Mouse (Mus musculus) gastrocnemius, adult 2 months (tissue): Measurements from ENCODE around the gene Hhat. TPM values are rescaled to one million over a fixed set of nuclear protein-coding genes. Genes with fewer than 3 reads are reported as not detected.

Experiments
- DNase-seq: peaks from one replicate; pipeline ENCODE4 v3.0.0; 2022
- H3K27ac ChIP-seq: fragments of 200-600 bp; 2 replicates; pipeline ENCODE4 v1.8.1; 2022; ENCODE audit warnings: mild to moderate bottlenecking
- H3K4me3 ChIP-seq: fragments of 200-600 bp; 2 replicates; pipeline ENCODE4 v1.8.1; 2022; ENCODE audit warnings: mild to moderate bottlenecking, moderate library complexity
- CTCF ChIP-seq: fragments of 200-600 bp; IDR thresholded peaks from 2 replicates; pipeline ENCODE4 v1.8.1; 2022; ENCODE audit warnings: antibody characterized with exemption, mild to moderate bottlenecking, moderate library complexity
- intact Hi-C: fragments of 180-260 bp; cut with DNase I; formaldehyde crosslinking; loops from one replicate; pipeline ENCODE4 v1.15.1; 2025
- total RNA-seq, 2 experiments: library from RNA; stranded (reverse); gene quantifications; 2 replicates each; pipeline ENCODE4 v1.2.3; 2021

Hhat gene
- total RNA-seq, 2 experiments from 2014 or later, result 0.59 to 0.69 TPM

GRCm38 (mm10) chr1:192598380-192598779 is 172.6 kb downstream of the Hhat start:
- Histone ChIP-seq H3K4me3 (no peak overlapping the region), H3K27ac (no peak overlapping the region)
- peak; percentile 85 for TF ChIP-seq CTCF
- DNase-seq, result peak; percentile 82
- intact Hi-C loops, result loop anchor here (1.0 to 5.0 kb wide), 2 partner anchors 114 to 408 kb away; partner anchors contain the start of gene Kcnh1

DNA sequence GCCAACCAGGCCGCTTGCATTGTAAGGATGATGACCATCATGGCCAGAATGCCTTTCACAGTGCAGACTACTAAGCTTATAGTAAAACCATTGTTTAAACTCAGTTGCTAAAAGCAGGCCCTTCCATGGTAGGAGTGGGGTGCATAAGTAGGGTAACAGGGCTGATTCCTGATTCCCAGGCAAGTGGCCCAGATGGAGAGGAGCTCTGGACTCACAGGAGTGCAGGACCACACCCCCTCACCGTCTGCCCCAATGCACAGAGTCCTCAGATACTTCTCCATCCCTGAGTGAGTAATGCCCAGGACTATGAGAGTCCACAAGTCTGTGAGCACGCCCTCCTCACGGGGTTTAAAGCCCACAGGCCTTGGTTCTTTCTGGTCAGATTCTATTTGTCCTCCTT is 175.6 kb downstream of the Hhat start:
- TF ChIP-seq CTCF, result no peak
- intact Hi-C loops, result loop anchor here (5.0 kb wide), 1 partner anchor 117 kb away; no protein-coding TSS in a partner anchor
- Histone ChIP-seq H3K4me3 (no peak overlapping the region), H3K27ac (no peak overlapping the region)
- no peak for DNase-seq

- no peak for TF ChIP-seq CTCF
- intact Hi-C loops, result no loop called here
- no peak overlapping the region for H3K27ac ChIP-seq
Observed at GRCm38 (mm10) chr1:192593492-192593891, 177.5 kb downstream of the Hhat start.

GRCm38 (mm10) chr1:192587451-192587850 is 183.6 kb downstream of the Hhat start:
- intact Hi-C loops, result no loop called here
- Histone ChIP-seq H3K4me3 (peak overlapping the region; percentile 17; the same call in 1 of the 2 replicates), H3K27ac (peak overlapping the region; percentile 80)
- TF ChIP-seq CTCF, result no peak
- peak; percentile 56 for DNase-seq

More at GRCm38 (mm10) chr1:192593492-192593891, 177.5 kb downstream of the Hhat start:
- no peak for DNase-seq
- H3K4me3 ChIP-seq, result no peak overlapping the region

DNA sequence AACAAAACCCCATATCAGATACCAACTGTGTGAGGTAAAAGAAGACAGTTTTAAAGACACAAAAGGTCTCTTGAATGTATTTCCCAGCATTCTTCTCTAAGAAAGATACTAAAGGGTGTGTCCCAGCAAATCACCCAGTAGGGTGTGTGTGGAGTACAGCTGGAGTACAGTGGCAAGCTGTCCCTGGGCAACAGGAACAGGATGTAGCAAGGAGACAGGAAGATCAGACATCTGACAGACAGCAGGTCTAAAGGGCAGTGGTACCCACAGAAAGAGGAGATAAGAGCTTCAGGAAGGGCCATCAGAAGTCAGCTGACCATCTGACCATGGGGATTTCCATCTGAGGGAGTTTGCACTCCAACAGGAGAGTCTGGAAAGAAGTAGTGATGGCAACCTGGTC is 185.7 kb downstream of the Hhat start:
- no peak for DNase-seq
- Histone ChIP-seq H3K4me3 (no peak overlapping the region), H3K27ac (no peak overlapping the region)
- no peak for TF ChIP-seq CTCF
- intact Hi-C loops, result no loop called here

DNA sequence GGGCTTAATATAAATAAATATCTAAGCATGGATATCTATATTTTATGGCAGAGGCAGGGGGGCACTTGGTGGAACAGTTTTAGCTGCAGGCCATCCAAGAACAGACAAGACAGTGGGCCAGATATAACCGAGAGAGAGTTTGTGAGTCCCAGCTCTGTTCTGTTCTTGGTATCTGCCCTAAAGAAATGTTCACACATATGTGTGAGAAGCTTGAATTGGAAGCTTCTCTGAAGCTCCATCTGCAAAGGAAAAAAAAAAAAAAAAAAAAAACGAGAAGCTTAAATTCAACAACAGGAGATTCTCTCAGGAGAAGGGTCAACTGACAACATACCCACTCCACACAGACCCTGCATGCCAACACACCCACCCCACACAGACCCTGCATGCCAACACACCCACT is 188.1 kb downstream of the Hhat start:
- Histone ChIP-seq H3K27ac (no peak overlapping the region), H3K4me3 (no peak overlapping the region)
- intact Hi-C loops, result no loop called here
- DNase-seq, result no peak
- TF ChIP-seq CTCF, result no peak

GRCm38 (mm10) chr1:192564691-192565090 is 206.3 kb downstream of the Hhat start:
- intact Hi-C loops, result no loop called here
- no peak overlapping the region for H3K4me3 ChIP-seq

DNA sequence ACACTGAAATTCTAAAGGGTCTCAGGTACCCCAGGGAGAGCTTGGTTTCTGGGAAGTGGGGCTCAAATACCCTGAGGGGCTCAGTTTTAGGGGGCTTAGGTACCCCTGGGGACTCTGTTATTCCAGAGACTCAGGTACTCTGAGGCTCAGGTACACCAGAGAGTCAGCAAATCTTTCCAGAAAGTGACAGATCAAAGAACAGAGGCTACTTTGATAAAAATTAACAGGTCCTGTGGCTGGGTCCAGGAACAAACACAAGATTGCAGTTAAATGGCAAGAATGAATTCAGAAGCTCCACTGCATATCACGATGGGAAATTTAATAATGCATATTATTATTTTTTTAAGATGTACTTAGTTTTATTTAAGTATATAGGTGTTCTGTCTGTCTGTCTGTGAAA is 211.7 kb downstream of the Hhat start:
- DNase-seq, result no peak
- no peak overlapping the region for H3K27ac ChIP-seq
- no peak overlapping the region for H3K4me3 ChIP-seq
- no peak for TF ChIP-seq CTCF
- intact Hi-C loops, result no loop called here

More at GRCm38 (mm10) chr1:192564691-192565090, 206.3 kb downstream of the Hhat start:
- no peak for DNase-seq
- TF ChIP-seq CTCF, result no peak
- H3K27ac ChIP-seq, result no peak overlapping the region

DNA sequence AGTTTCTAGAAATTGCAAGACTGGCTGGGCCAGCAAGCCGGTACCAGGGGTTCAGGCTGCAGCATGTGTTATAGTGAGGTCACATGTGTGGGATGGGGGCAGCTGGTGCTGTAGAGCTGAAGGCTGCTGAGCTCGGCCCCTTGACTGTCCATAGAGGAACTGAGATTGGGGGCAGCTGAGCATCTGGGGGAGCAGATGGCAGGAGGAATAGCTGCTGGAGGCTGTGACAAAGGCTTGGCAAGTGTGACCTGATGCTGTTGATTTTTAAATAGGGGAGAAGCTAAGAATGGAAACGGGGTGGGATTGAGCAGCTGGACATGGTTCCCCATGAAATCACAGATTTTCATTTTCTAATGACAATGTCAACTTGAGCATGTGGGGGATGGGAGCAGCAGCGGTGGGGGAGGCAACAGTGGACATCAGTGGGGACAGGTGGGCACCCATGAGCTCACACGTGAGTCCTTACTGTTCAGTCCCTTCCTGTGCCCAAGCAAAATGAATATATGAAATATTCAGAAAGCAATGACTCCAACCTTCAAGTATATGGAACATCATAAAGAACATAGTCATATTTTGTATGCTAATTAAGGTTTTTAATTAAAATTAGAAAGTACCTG is 212.9 kb downstream of the Hhat start:
- DNase-seq, result no peak
- Histone ChIP-seq H3K27ac (no peak overlapping the region), H3K4me3 (no peak overlapping the region)
- no peak for TF ChIP-seq CTCF
- intact Hi-C loops, result no loop called here

DNA sequence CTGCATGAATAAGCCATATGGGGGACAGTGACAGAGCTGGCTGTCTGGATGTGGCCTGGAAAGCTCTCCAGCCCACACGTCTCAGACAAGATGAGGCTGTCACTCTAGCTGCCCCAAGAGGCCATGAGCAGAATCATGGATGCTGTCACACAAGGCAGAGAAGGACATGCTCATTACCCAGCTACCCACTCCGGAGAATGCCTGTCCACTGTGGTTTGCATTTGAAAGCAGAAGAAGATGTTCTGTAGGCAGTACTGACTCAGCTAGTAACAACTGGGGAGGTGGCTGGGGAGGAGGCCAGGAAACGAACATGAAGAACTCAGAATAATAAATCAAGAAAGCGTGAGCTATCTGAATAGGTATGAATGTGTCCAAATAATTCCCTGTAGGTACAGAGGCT is 215.5 kb downstream of the Hhat start:
- Histone ChIP-seq H3K4me3 (no peak overlapping the region), H3K27ac (no peak overlapping the region)
- intact Hi-C loops, result no loop called here
- TF ChIP-seq CTCF, result no peak
- no peak for DNase-seq

- no peak for DNase-seq
- TF ChIP-seq CTCF, result no peak
Observed at GRCm38 (mm10) chr1:192550561-192550960, 220.5 kb downstream of the Hhat start.

DNA sequence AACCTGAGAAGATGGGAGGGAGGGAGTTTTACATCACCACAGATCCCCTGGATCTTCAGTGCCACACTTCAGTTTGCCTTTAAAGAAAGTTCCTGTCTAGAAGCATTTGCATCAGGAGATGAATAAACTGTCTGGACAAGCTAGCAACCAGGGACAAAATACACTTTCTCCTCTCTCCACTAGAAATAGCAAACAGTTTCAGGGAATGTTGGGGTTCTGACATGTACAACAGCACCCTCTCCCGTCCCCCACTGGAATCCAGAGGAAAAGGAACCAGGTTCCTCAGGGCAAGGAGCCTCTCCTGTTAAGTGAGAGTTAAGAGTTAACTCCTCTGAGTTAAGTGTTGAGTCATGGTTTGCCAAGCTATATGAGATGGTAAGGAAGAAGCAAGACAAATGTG is 224.2 kb downstream of the Hhat start:
- intact Hi-C loops, result no loop called here
- H3K4me3 ChIP-seq, result no peak overlapping the region
- no peak for DNase-seq
- TF ChIP-seq CTCF, result peak; percentile 23; the same call in 1 of the 2 replicates
- no peak overlapping the region for H3K27ac ChIP-seq

More at GRCm38 (mm10) chr1:192550561-192550960, 220.5 kb downstream of the Hhat start:
- Histone ChIP-seq H3K27ac (no peak overlapping the region), H3K4me3 (no peak overlapping the region)
- intact Hi-C loops, result no loop called here

GRCm38 (mm10) chr1:192544901-192545300 is 226.1 kb downstream of the Hhat start:
- intact Hi-C loops, result no loop called here
- no peak for TF ChIP-seq CTCF
- H3K27ac ChIP-seq, result no peak overlapping the region
- DNase-seq, result no peak
- H3K4me3 ChIP-seq, result no peak overlapping the region

DNA sequence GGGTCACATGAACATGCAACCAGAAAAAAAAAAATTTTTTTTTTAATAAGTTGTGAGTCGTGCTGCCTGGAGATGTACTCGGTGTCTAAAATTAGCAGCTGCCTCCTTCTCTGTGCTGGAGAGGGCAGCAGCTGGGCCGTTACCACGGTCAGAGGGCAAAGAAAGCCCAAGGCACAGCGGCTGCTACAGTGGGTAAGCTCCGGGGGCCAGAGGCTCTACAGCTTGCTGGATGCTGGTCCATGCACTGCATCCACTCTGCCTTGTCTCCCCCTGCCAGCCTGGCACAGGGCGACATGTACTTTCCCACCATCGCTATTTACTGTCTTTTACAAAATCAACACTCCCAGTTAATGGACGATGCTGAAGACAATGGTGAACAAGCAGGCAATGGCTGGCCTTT is 226.9 kb downstream of the Hhat start:
- Histone ChIP-seq H3K4me3 (no peak overlapping the region), H3K27ac (no peak overlapping the region)
- no peak for DNase-seq
- intact Hi-C loops, result no loop called here
- no peak for TF ChIP-seq CTCF
